Mouse (Mus musculus) retina, embryonic 14.5 days (tissue): ENCODE data around the gene Susd4.

Experiments used
- DNase-seq: peaks from one replicate; pipeline ENCODE4 v3.0.0-alpha.2; 2015; ENCODE audit warnings: low spot score

Gene Susd4

GRCm38 (mm10) chr1:182918718-182919346 lies 155.2 kb downstream of the Susd4 start:
- DNase-seq, result no peak

GRCm38 (mm10) chr1:182922824-182923223 lies 159.2 kb downstream of the Susd4 start:
- no peak for DNase-seq

GRCm38 (mm10) chr1:182926465-182926864 lies 162.8 kb downstream of the Susd4 start:
- no peak for DNase-seq

- no peak for DNase-seq
These were observed 164.5 kb downstream of the Susd4 start for GRCm38 (mm10) chr1:182927878-182928851.

- DNase-seq, result no peak
These were observed 171.8 kb downstream of the Susd4 start for GRCm38 (mm10) chr1:182935469-182935868.

GRCm38 (mm10) chr1:182937486-182938120 lies 173.9 kb downstream of the Susd4 start:
- no peak for DNase-seq

- no peak for DNase-seq
These were observed 178.3 kb downstream of the Susd4 start for GRCm38 (mm10) chr1:182941921-182942320.

- DNase-seq, result no peak
These were observed 180.3 kb downstream of the Susd4 start for GRCm38 (mm10) chr1:182943911-182944310.

GRCm38 (mm10) chr1:182944638-182945037 lies 181.0 kb downstream of the Susd4 start:
- no peak for DNase-seq

- no peak for DNase-seq
These were observed 181.9 kb downstream of the Susd4 start for GRCm38 (mm10) chr1:182945561-182945960.
